Mouse (Mus musculus) ES-E14 (cell line): ENCODE measurements around the gene Ascc1. TPM values are rescaled to one million over a fixed set of nuclear protein-coding genes. Genes with fewer than 3 reads are reported as not detected.
"Not testable (repeated sequence)": the region's sequence is repeated elsewhere in the genome, so short reads cannot be mapped to it uniquely, and the experiment has no call there.

ENCODE experiments used
- DNase-seq: peaks from one replicate; pipeline ENCODE4 v3.0.0-alpha.2; 2013; ENCODE audit warnings: low read depth, low spot score
- H3K27ac ChIP-seq: 2 replicates; pipeline ENCODE4 v1.5.1; 2012; ENCODE audit warnings: low read depth, mild to moderate bottlenecking, low read length, moderate library complexity, mixed read lengths; ENCODE audit not compliant: poor library complexity, insufficient read depth, severe bottlenecking
- H3K36me3 ChIP-seq: 2 replicates; pipeline ENCODE4 v1.6.1; 2012; ENCODE audit warnings: mild to moderate bottlenecking, low read length, moderate library complexity, mixed read lengths; ENCODE audit not compliant: control insufficient read depth, poor library complexity, insufficient read depth, severe bottlenecking
- H3K4me1 ChIP-seq, 2 experiments: fragments of 150-350 bp in 1 of 2; sonication (generic) in 1 of 2; 2 replicates each; pipeline ENCODE4 v1.6.1; 2012; ENCODE audit warnings: low read length in 2 of 2, mild to moderate bottlenecking in 1 of 2, mixed read lengths in 1 of 2; ENCODE audit not compliant: control insufficient read depth in 2 of 2, insufficient read depth in 2 of 2, poor library complexity in 1 of 2
- H3K4me3 ChIP-seq, 2 experiments: fragments of 150-350 bp in 1 of 2; sonication (generic) in 1 of 2; 2 replicates each; pipeline ENCODE4 v1.5.1; 2012; ENCODE audit warnings: low read length in 2 of 2, low read depth in 1 of 2, mild to moderate bottlenecking in 1 of 2, mixed read lengths in 1 of 2; ENCODE audit not compliant: insufficient read depth in 1 of 2, poor library complexity in 1 of 2, severe bottlenecking in 1 of 2
- H3K9ac ChIP-seq: 2 replicates; pipeline ENCODE4 v1.6.1; 2012; ENCODE audit warnings: low read depth, mild to moderate bottlenecking, low read length, mixed read lengths; ENCODE audit not compliant: poor library complexity, insufficient read depth, severe bottlenecking
- H3K9me3 ChIP-seq: fragments of 150-350 bp; sonication (generic); 2 replicates; pipeline ENCODE4 v1.6.1; 2012; ENCODE audit warnings: low read depth, mild to moderate bottlenecking, low read length; ENCODE audit not compliant: control insufficient read depth, insufficient read depth
- CHD2 ChIP-seq: IDR thresholded peaks from 2 replicates; pipeline ENCODE4 v1.6.1; 2014; ENCODE audit warnings: mild to moderate bottlenecking, low read depth, low read length, inconsistent platforms
- HCFC1 ChIP-seq: IDR thresholded peaks from 2 replicates; pipeline ENCODE4 v1.6.1; 2012; ENCODE audit warnings: low read length, inconsistent platforms, borderline replicate concordance; ENCODE audit not compliant: insufficient read depth
- MAFK ChIP-seq: IDR thresholded peaks from 2 replicates; pipeline ENCODE4 v1.6.1; 2014; ENCODE audit warnings: mild to moderate bottlenecking, low read depth, low read length, inconsistent platforms; ENCODE audit not compliant: insufficient read depth
- ZC3H11A ChIP-seq: IDR thresholded peaks from 2 replicates; pipeline ENCODE4 v1.6.1; 2012; ENCODE audit warnings: low read depth, mild to moderate bottlenecking, inconsistent platforms, low read length, borderline replicate concordance
- ZNF384 ChIP-seq: IDR thresholded peaks from 2 replicates; pipeline ENCODE4 v1.6.1; 2012; ENCODE audit warnings: low read depth, low read length, inconsistent platforms
- in situ Hi-C, 2 experiments: fragments of 600-800 bp; cut with MboI; formaldehyde crosslinking; loops; one replicate each; pipeline ENCODE4 v1.15.1; 2025; ENCODE audit warnings: low sequenced_read_pairs in 2 of 2, inconsistent platforms in 1 of 2; ENCODE audit not compliant: unreplicated experiment in 2 of 2
- total RNA-seq: library from RNA; depleted of rRNA; stranded (reverse); fragments of 300-350 nt; gene quantifications from 2 replicates; pipeline ENCODE4 v1.2.3, GENCODE M21; 2012

The Ascc1 gene
- total RNA-seq, 1 experiment, result 18.8 TPM

GRCm38 (mm10) chr10:59999057-59999456 lies 3.5 kb upstream of the Ascc1 start:
- in situ Hi-C loops, result no loop called here
- H3K9me3 ChIP-seq, result no peaks in the 10 kb centered on the region
- no peak overlapping the region for H3K4me3 ChIP-seq
- peaks cover 0 to 3% of the 10 kb centered on the region in 2 experiments; a peak in 1 of 4 replicates for H3K4me1 ChIP-seq
- H3K36me3 ChIP-seq, result peaks cover 6% of the 10 kb centered on the region; the same call in 1 of the 2 replicates
- no peak for DNase-seq
- H3K27ac ChIP-seq, result no peak overlapping the region
- no peak overlapping the region for H3K9ac ChIP-seq
- TF ChIP-seq CHD2, result no peak
- no peak for TF ChIP-seq ZNF384
- no peak for TF ChIP-seq ZC3H11A
- no peak for TF ChIP-seq MAFK
- TF ChIP-seq HCFC1, result no peak

GRCm38 (mm10) chr10:60001663-60002062 lies 942 bp upstream of the Ascc1 start:
- H3K36me3 ChIP-seq, H3K27ac ChIP-seq, in situ Hi-C loops, DNase-seq, H3K4me1 ChIP-seq, H3K9me3 ChIP-seq: not testable (repeated sequence)
- Histone ChIP-seq H3K4me3 (peak overlapping the region in 1 of 2 experiments; percentile 78; a peak in 1 of 4 replicates), H3K9ac (peak overlapping the region; percentile 39; the same call in 1 of the 2 replicates)

- peaks cover 4% of the 10 kb centered on the region; the same call in 1 of the 2 replicates for H3K36me3 ChIP-seq
- H3K9ac ChIP-seq, result peak overlapping the region; percentile 86
- H3K4me3 ChIP-seq, result peak overlapping the region; percentile 78 to 93
- peak overlapping the region; percentile 24; the same call in 1 of the 2 replicates for H3K27ac ChIP-seq
- in situ Hi-C loops, result no loop called here
- TF ChIP-seq ZNF384 (no peak), MAFK (no peak), ZC3H11A (no peak), HCFC1 (no peak), CHD2 (no peak)
- H3K4me1 ChIP-seq, result peaks cover 0 to 3% of the 10 kb centered on the region in 2 experiments; a peak in 1 of 4 replicates
- no peak for DNase-seq
- H3K9me3 ChIP-seq, result no peaks in the 10 kb centered on the region
Measured at GRCm38 (mm10) chr10:60002203-60002602, 402 bp upstream of the Ascc1 start.

- no peak for DNase-seq
- H3K4me3 ChIP-seq, result peak overlapping the region; percentile 73 to 93
- in situ Hi-C loops, result no loop called here
- peaks cover 0 to 4% of the 10 kb centered on the region in 2 experiments; a peak in 1 of 4 replicates for H3K4me1 ChIP-seq
- no peaks in the 10 kb centered on the region for H3K9me3 ChIP-seq
- peaks cover 7% of the 10 kb centered on the region; the same call in 1 of the 2 replicates for H3K36me3 ChIP-seq
- H3K9ac ChIP-seq, result peak overlapping the region; percentile 78
- peak overlapping the region; percentile 81 for H3K27ac ChIP-seq
- TF ChIP-seq MAFK, result no peak
- TF ChIP-seq ZC3H11A, result no peak
- TF ChIP-seq ZNF384, result no peak
- no peak for TF ChIP-seq CHD2
- TF ChIP-seq HCFC1, result no peak
Measured at GRCm38 (mm10) chr10:60003213-60003752, 678 bp downstream of the Ascc1 start.

GRCm38 (mm10) chr10:60003847-60004246 lies 1.2 kb downstream of the Ascc1 start:
- H3K4me1 ChIP-seq, result peaks cover 0 to 4% of the 10 kb centered on the region in 2 experiments; a peak in 1 of 4 replicates
- in situ Hi-C loops, result no loop called here
- peak overlapping the region; percentile 78; the same call in 1 of the 2 replicates for H3K9ac ChIP-seq
- H3K9me3 ChIP-seq, result no peaks in the 10 kb centered on the region
- peak overlapping the region; percentile 81; the same call in 1 of the 2 replicates for H3K27ac ChIP-seq
- peaks cover 7% of the 10 kb centered on the region; the same call in 1 of the 2 replicates for H3K36me3 ChIP-seq
- TF ChIP-seq HCFC1 (no peak), ZNF384 (no peak), CHD2 (no peak), ZC3H11A (no peak), MAFK (no peak)
- no peak for DNase-seq
- peak overlapping the region; percentile 73 to 93 for H3K4me3 ChIP-seq
